Mouse (Mus musculus): ENCODE results near the gene Igfbp5.

DNA sequence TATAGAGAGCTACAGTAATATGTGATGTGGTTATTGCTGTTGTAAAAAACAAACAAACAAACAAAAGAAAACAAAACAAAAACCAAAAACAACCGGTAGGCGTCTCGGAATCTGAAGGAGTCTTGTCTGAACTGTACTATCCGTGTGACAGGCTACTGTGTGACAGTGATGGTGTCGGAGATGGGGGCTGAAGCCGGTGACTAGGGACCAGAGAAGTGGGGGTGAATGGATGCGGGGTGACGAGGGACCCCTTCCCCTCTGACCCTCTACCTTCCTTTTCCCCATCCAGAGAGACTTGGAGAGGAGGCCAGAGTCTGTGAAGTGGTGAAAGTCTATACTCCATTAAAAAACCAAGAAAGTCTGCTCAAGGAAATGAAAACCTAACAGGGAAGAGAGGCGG lies 16.4 kb downstream of the Igfbp5 start:
- no peak for TF ChIP-seq POLR2A (IDR thresholded peaks at IDR 0.05; ENCODE audit: borderline replicate concordance, extremely low read depth, insufficient read depth, insufficient read length, poor library complexity, severe bottlenecking)
- TF ChIP-seq CTCF (IDR thresholded peaks at IDR 0.05; ENCODE audit: borderline replicate concordance, extremely low read depth, insufficient read depth, insufficient read length) = no peak

Measured in brain, embryonic 14.5 days (tissue).